Mouse (Mus musculus) forebrain, embryonic 11.5 days (tissue): ENCODE measurements around the gene Fancc. TPM values are rescaled to one million over a fixed set of nuclear protein-coding genes. Genes with fewer than 3 reads are reported as not detected.
"Not testable (repeated sequence)": the region's sequence is repeated elsewhere in the genome, so short reads cannot be mapped to it uniquely, and the experiment has no call there.

Experiments used
- ATAC-seq: fragments of 200-750 bp; cut with Nextera tagmentation; replicated peaks from 2 replicates; pipeline ENCODE4 v1.8.0; 2017; ENCODE audit warnings: moderate TSS enrichment; ENCODE audit not compliant: low FRiP score
- DNase-seq: peaks from one replicate; pipeline ENCODE4 v3.0.0-alpha.2; 2017; ENCODE audit warnings: low spot score
- H3K27ac ChIP-seq: fragments of 300-500 bp; sonication (generic); 2 replicates; pipeline ENCODE4 v1.5.1; 2014; ENCODE audit warnings: low read depth, low read length
- H3K27me3 ChIP-seq: fragments of 300-500 bp; sonication (generic); 2 replicates; pipeline ENCODE4 v1.6.1; 2014; ENCODE audit warnings: mild to moderate bottlenecking, low read length, mixed read lengths; ENCODE audit not compliant: control insufficient read depth, insufficient read depth
- H3K36me3 ChIP-seq: fragments of 300-500 bp; sonication (generic); 2 replicates; pipeline ENCODE4 v1.6.1; 2014; ENCODE audit warnings: mild to moderate bottlenecking, low read length, moderate library complexity, mixed read lengths; ENCODE audit not compliant: control insufficient read depth, insufficient read depth
- H3K4me1 ChIP-seq: fragments of 300-500 bp; sonication (generic); replicated peaks from 2 replicates; pipeline ENCODE4 v1.6.1; 2014; ENCODE audit warnings: low read length, mixed read lengths; ENCODE audit not compliant: control insufficient read depth, insufficient read depth
- H3K4me2 ChIP-seq: fragments of 300-500 bp; sonication (generic); 2 replicates; pipeline ENCODE4 v1.6.1; 2014; ENCODE audit warnings: low read depth, mild to moderate bottlenecking, low read length, moderate library complexity, mixed read lengths; ENCODE audit not compliant: severe bottlenecking
- H3K4me3 ChIP-seq: fragments of 300-500 bp; sonication (generic); 2 replicates; pipeline ENCODE4 v1.5.1; 2014; ENCODE audit warnings: low read depth, low read length
- H3K9ac ChIP-seq: fragments of 300-500 bp; sonication (generic); 2 replicates; pipeline ENCODE4 v1.6.1; 2014; ENCODE audit warnings: low read length
- H3K9me3 ChIP-seq: fragments of 300-500 bp; sonication (generic); 2 replicates; pipeline ENCODE4 v1.6.1; 2016; ENCODE audit warnings: low read length, mixed read lengths; ENCODE audit not compliant: control insufficient read depth
- WGBS: fragments of 180-500 bp; shearing (Covaris S2); extraction: QIAGEN DNeasy Blood & Tissue Kit; methylation state at CpG from one replicate; pipeline ENCODE4 v1.1.7; 2014; 5-methylcytosine and 5-hydroxymethylcytosine counted together
- polyA plus RNA-seq: library from polyadenylated mRNA; unstranded; fragments of >200 nt; fragmentation: Nextera tagmentation; extraction: Ambion mirVana; gene quantifications from 2 replicates; pipeline ENCODE4 v1.2.1, GENCODE M21; 2014

Gene Fancc
- polyA plus RNA-seq, 1 experiment from 2014 or later = 22.5 TPM

GRCm38 (mm10) chr13:63319814-63320213 lies 177.3 kb downstream of the Fancc start:
- 97% methylated on average over 7 of the region's 7 CpGs for WGBS
- ATAC-seq (no peak), DNase-seq (no peak)
- no peaks in the 10 kb centered on the region for H3K36me3 ChIP-seq
- no peaks in the 10 kb centered on the region for H3K9me3 ChIP-seq
- H3K9ac ChIP-seq = no peak overlapping the region
- H3K4me3 ChIP-seq = no peak overlapping the region
- H3K4me2 ChIP-seq = no peak overlapping the region
- no peaks in the 10 kb centered on the region for H3K27me3 ChIP-seq
- no peaks in the 10 kb centered on the region for H3K4me1 ChIP-seq
- no peak overlapping the region for H3K27ac ChIP-seq

GRCm38 (mm10) chr13:63317681-63318104 lies 179.4 kb downstream of the Fancc start:
- no peak overlapping the region for H3K4me2 ChIP-seq
- 63% methylated on average over 7 of the region's 7 CpGs for WGBS
- no peaks in the 10 kb centered on the region for H3K9me3 ChIP-seq
- DNase-seq = no peak
- ATAC-seq = no peak
- H3K36me3 ChIP-seq = no peaks in the 10 kb centered on the region
- H3K9ac ChIP-seq = no peak overlapping the region
- no peak overlapping the region for H3K27ac ChIP-seq
- no peaks in the 10 kb centered on the region for H3K27me3 ChIP-seq
- no peaks in the 10 kb centered on the region for H3K4me1 ChIP-seq
- H3K4me3 ChIP-seq = no peak overlapping the region

- Histone ChIP-seq H3K4me3 (no peak overlapping the region), H3K27me3 (no peaks in the 10 kb centered on the region), H3K9me3 (no peaks in the 10 kb centered on the region), H3K9ac (no peak overlapping the region), H3K4me1 (no peaks in the 10 kb centered on the region), H3K36me3 (no peaks in the 10 kb centered on the region), H3K27ac (no peak overlapping the region), H3K4me2 (no peak overlapping the region)
- DNase-seq (no peak), ATAC-seq (no peak)
- 89% methylated on average over 5 of the region's 5 CpGs for WGBS
Measured at GRCm38 (mm10) chr13:63316407-63316806, 180.7 kb downstream of the Fancc start.

- Histone ChIP-seq H3K9me3 (no peaks in the 10 kb centered on the region), H3K4me2 (no peak overlapping the region), H3K27ac (no peak overlapping the region), H3K9ac (no peak overlapping the region), H3K27me3 (no peaks in the 10 kb centered on the region), H3K36me3 (no peaks in the 10 kb centered on the region), H3K4me1 (no peaks in the 10 kb centered on the region), H3K4me3 (no peak overlapping the region)
- no peak for DNase-seq
- WGBS = 87% methylated on average over 6 of the region's 6 CpGs
- no peak for ATAC-seq
Measured at GRCm38 (mm10) chr13:63315777-63316176, 181.3 kb downstream of the Fancc start.

- H3K9ac ChIP-seq, H3K4me3 ChIP-seq, H3K36me3 ChIP-seq, H3K9me3 ChIP-seq, ATAC-seq, DNase-seq, H3K4me2 ChIP-seq, H3K27me3 ChIP-seq, H3K27ac ChIP-seq, H3K4me1 ChIP-seq: not testable (repeated sequence)
- 92% methylated on average over 4 of the region's 4 CpGs for WGBS
Measured at GRCm38 (mm10) chr13:63315111-63315510, 182.0 kb downstream of the Fancc start.

- WGBS = 80% methylated on average over 4 of the region's 4 CpGs
- Histone ChIP-seq H3K36me3 (no peaks in the 10 kb centered on the region), H3K4me1 (no peaks in the 10 kb centered on the region), H3K4me3 (no peak overlapping the region), H3K27me3 (no peaks in the 10 kb centered on the region), H3K9ac (no peak overlapping the region), H3K9me3 (no peaks in the 10 kb centered on the region), H3K4me2 (no peak overlapping the region), H3K27ac (no peak overlapping the region)
- DNase-seq (no peak), ATAC-seq (no peak)
Measured at GRCm38 (mm10) chr13:63314608-63314920, 182.5 kb downstream of the Fancc start.

GRCm38 (mm10) chr13:63313748-63314607 lies 183.1 kb downstream of the Fancc start:
- Histone ChIP-seq H3K27me3 (no peaks in the 10 kb centered on the region), H3K27ac (no peak overlapping the region), H3K4me1 (no peaks in the 10 kb centered on the region), H3K36me3 (no peaks in the 10 kb centered on the region), H3K9me3 (no peaks in the 10 kb centered on the region), H3K4me3 (no peak overlapping the region), H3K9ac (no peak overlapping the region), H3K4me2 (no peak overlapping the region)
- no peak for DNase-seq
- ATAC-seq = no peak
- 87% methylated on average over 12 of the region's 12 CpGs for WGBS

GRCm38 (mm10) chr13:63313247-63313646 lies 183.8 kb downstream of the Fancc start:
- Histone ChIP-seq H3K9ac (no peak overlapping the region), H3K4me3 (no peak overlapping the region), H3K27me3 (no peaks in the 10 kb centered on the region), H3K4me1 (no peaks in the 10 kb centered on the region), H3K4me2 (no peak overlapping the region), H3K36me3 (no peaks in the 10 kb centered on the region), H3K27ac (no peak overlapping the region), H3K9me3 (no peaks in the 10 kb centered on the region)
- DNase-seq = no peak
- ATAC-seq = no peak
- WGBS = 97% methylated on average over 1 of the region's 1 CpGs

GRCm38 (mm10) chr13:63311156-63311555 lies 185.9 kb downstream of the Fancc start:
- H3K4me2 ChIP-seq = no peak overlapping the region
- no peak overlapping the region for H3K27ac ChIP-seq
- DNase-seq = no peak
- H3K9me3 ChIP-seq = no peaks in the 10 kb centered on the region
- 83% methylated on average over 2 of the region's 2 CpGs for WGBS
- H3K4me3 ChIP-seq = no peak overlapping the region
- no peaks in the 10 kb centered on the region for H3K27me3 ChIP-seq
- no peaks in the 10 kb centered on the region for H3K36me3 ChIP-seq
- no peak overlapping the region for H3K9ac ChIP-seq
- ATAC-seq = no peak
- H3K4me1 ChIP-seq = no peaks in the 10 kb centered on the region
